Mouse (Mus musculus): ENCODE measurements at regions not wholly inside any gene's neighbourhood (a gene's known extent, or its start where the extent isn't known, plus 50 kb on each side); places are given as distances from the start of the nearest gene placed in this dataset.

- no peak for DNase-seq (ENCODE audit: extremely low spot score, low spot score)
Measured at GRCm38 (mm10) chr11:45174811-45175798, 558.0 kb downstream of the Ebf1 start.

GRCm38 (mm10) chr11:45176971-45177370, 559.9 kb downstream of the Ebf1 start:
- no peak for DNase-seq (ENCODE audit: extremely low spot score, low spot score)

- DNase-seq (ENCODE audit: extremely low spot score, low spot score), result no peak
Measured at GRCm38 (mm10) chr11:45178036-45178435, 560.9 kb downstream of the Ebf1 start.

- no peak for DNase-seq (ENCODE audit: extremely low spot score, low spot score)
Measured at GRCm38 (mm10) chr11:45179019-45179418, 561.9 kb downstream of the Ebf1 start.

GRCm38 (mm10) chr11:45190601-45191370, 573.7 kb downstream of the Ebf1 start:
- no peak for DNase-seq (ENCODE audit: extremely low spot score, low spot score)

- no peak for DNase-seq (ENCODE audit: extremely low spot score, low spot score)
Measured at GRCm38 (mm10) chr11:45191392-45192189, 574.5 kb downstream of the Ebf1 start.

- no peak for DNase-seq (ENCODE audit: extremely low spot score, low spot score)
Measured at GRCm38 (mm10) chr11:45193319-45193718, 576.2 kb downstream of the Ebf1 start.

- no peak for DNase-seq (ENCODE audit: extremely low spot score, low spot score)
Measured at GRCm38 (mm10) chr11:45199520-45199919, 582.4 kb downstream of the Ebf1 start.

- DNase-seq (ENCODE audit: extremely low spot score, low spot score), result no peak
Measured at GRCm38 (mm10) chr11:45200714-45201405, 583.7 kb downstream of the Ebf1 start.

GRCm38 (mm10) chr11:45203446-45203845, 586.3 kb downstream of the Ebf1 start:
- DNase-seq (ENCODE audit: extremely low spot score, low spot score), result no peak

- no peak for DNase-seq (ENCODE audit: extremely low spot score, low spot score)
Measured at GRCm38 (mm10) chr11:45206611-45207525, 589.8 kb downstream of the Ebf1 start.

- no peak for DNase-seq (ENCODE audit: extremely low spot score, low spot score)
Measured at GRCm38 (mm10) chr11:45214096-45214495, 597.0 kb downstream of the Ebf1 start.

- DNase-seq (ENCODE audit: extremely low spot score, low spot score), result no peak
Measured at GRCm38 (mm10) chr11:45216942-45217474, 599.9 kb downstream of the Ebf1 start.

GRCm38 (mm10) chr11:45219239-45219638, 602.1 kb downstream of the Ebf1 start:
- DNase-seq (ENCODE audit: extremely low spot score, low spot score), result no peak

- no peak for DNase-seq (ENCODE audit: extremely low spot score, low spot score)
Measured at GRCm38 (mm10) chr11:45222021-45222420, 604.9 kb downstream of the Ebf1 start.

- no peak for DNase-seq (ENCODE audit: extremely low spot score, low spot score)
Measured at GRCm38 (mm10) chr11:45235476-45236412, 616.1 kb upstream of the Clint1 start.

- no peak for DNase-seq (ENCODE audit: extremely low spot score, low spot score)
Measured at GRCm38 (mm10) chr11:45237056-45237455, 614.8 kb upstream of the Clint1 start.

GRCm38 (mm10) chr11:45239044-45239443, 612.8 kb upstream of the Clint1 start:
- no peak for DNase-seq (ENCODE audit: extremely low spot score, low spot score)

Measured in neural tube, embryonic 10.5 days (tissue).